Mouse (Mus musculus): ENCODE measurements around the gene Dnajc30.

Gene Dnajc30

DNA sequence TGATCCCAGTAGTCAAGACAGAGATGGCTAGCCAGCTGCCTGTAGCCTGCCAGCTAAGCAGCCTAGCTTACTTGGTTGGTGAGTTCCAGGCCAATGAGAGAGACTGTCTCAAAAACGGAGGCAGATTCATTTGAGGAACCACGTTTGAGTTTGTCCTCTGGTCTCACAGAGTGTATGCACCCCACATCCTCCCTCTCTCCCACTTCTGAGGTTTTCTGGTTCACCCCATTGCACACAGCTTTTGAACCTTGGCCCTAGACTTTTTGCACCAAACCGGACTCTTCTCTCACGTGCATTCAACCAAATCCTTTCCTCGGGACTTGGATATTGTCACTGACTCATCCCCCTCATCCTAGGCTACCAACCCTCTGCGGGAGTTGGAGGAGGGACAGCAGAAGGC lies 46.0 kb downstream of the Dnajc30 start:
- no peak for DNase-seq

DNA sequence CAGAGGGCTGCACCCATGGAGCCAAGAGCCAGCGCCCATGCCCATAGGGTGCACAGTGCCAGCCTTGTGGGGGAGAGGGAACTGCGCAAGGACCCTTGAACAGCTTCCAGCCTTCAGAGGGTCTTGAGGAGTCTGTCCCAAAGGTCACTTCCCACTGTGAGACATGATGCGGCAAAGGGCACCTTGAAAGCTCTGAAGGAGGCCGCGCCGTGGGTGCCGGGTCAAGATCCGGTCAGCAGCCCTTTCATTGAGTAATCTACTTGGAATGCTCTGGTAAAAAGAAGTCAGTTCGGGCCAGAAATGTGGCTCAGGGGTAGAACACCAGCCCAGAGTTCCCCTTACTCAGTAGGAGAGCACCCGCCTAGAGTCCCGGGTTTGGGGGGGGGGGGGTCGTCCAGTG lies 49.8 kb downstream of the Dnajc30 start:
- no peak for DNase-seq

DNA sequence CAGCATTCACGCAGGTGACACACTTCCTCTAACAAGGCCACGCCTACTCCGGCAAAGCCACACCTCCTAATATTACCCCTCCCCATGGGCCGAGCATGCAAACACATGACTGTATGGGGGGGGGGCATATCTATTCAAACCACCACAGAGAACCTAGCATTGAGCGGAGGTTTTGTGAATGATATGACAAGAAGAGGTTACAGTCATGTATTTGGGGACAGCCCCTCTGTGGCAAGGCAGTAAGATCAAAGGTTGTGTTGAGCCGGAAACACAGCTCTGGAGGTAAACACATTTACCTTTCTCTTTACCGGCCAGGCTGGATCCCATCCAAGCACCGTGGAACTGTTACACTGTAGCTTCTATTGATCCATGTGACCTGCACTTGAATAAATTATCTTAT lies 51.2 kb downstream of the Dnajc30 start:
- DNase-seq: no peak
